Mouse (Mus musculus) forebrain, embryonic 14.5 days (tissue): ENCODE measurements at regions not wholly inside any gene's neighbourhood (a gene's known extent, or its start where the extent isn't known, plus 50 kb on each side); places are given as distances from the start of the nearest gene placed in this dataset.

Experiments used
- ATAC-seq: fragments of 200-750 bp; cut with Nextera tagmentation; 2 replicates; pipeline ENCODE4 v1.8.0; 2017; ENCODE audit warnings: mild to moderate bottlenecking, moderate library complexity
- DNase-seq: peaks from one replicate; pipeline ENCODE4 v3.0.0-alpha.2; 2015; ENCODE audit warnings: low spot score
- H3K27ac ChIP-seq: fragments of 300-500 bp; sonication (generic); 2 replicates; pipeline ENCODE4 v1.5.1; 2014; ENCODE audit warnings: low read depth, mild to moderate bottlenecking, control low read depth, low read length, moderate library complexity
- H3K27me3 ChIP-seq: fragments of 300-500 bp; sonication (generic); replicated peaks from 2 replicates; pipeline ENCODE4 v1.6.1; 2014; ENCODE audit warnings: low read length, control low read depth, mixed read lengths; ENCODE audit not compliant: control insufficient read depth, insufficient read depth
- H3K36me3 ChIP-seq: fragments of 300-500 bp; sonication (generic); 2 replicates; pipeline ENCODE4 v1.6.1; 2014; ENCODE audit warnings: low read length, control low read depth; ENCODE audit not compliant: control insufficient read depth, insufficient read depth
- H3K4me1 ChIP-seq: fragments of 300-500 bp; sonication (generic); 2 replicates; pipeline ENCODE4 v1.6.1; 2014; ENCODE audit warnings: antibody characterized with exemption, low read length, control low read depth; ENCODE audit not compliant: control insufficient read depth, insufficient read depth
- H3K4me2 ChIP-seq: fragments of 300-500 bp; sonication (generic); 2 replicates; pipeline ENCODE4 v1.6.1; 2014; ENCODE audit warnings: mild to moderate bottlenecking, control low read depth, low read length
- H3K4me3 ChIP-seq: fragments of 300-500 bp; sonication (generic); 2 replicates; pipeline ENCODE4 v1.5.1; 2014; ENCODE audit warnings: low read depth, low read length, control low read depth
- H3K9ac ChIP-seq: fragments of 300-500 bp; sonication (generic); 2 replicates; pipeline ENCODE4 v1.6.1; 2014; ENCODE audit warnings: mild to moderate bottlenecking, low read length, control low read depth, moderate library complexity
- H3K9me3 ChIP-seq: fragments of 300-500 bp; sonication (generic); replicated peaks from 2 replicates; pipeline ENCODE4 v1.6.1; 2016; ENCODE audit warnings: low read length, control low read depth, mixed read lengths; ENCODE audit not compliant: control insufficient read depth
- WGBS: fragments of 180-500 bp; shearing (Covaris S2); extraction: QIAGEN DNeasy Blood & Tissue Kit; methylation state at CpG from one replicate; pipeline ENCODE4 v1.1.7; 2014; 5-methylcytosine and 5-hydroxymethylcytosine counted together

DNA sequence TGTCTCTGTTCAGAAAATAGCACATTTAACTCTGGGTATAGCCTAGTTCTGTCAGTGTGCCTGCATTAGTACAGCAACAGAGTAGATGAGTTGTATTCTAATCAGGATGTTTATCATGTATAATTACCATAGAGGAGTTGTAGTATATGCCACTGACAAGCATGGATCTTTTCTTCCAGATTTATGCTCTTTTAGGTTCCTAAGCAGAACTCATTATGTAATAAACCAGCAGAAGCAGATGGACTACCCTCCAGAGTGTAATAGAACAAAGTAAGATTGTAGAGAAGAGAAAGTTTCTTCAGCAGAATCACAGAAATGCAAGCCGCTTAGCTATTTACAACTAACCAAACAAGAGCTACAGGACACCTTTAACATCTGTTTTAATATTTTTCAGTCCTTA lies 517.2 kb upstream of the Epha5 start:
- 94% methylated on average over 1 of the region's 1 CpGs for WGBS
- DNase-seq: no peak
- H3K4me3 ChIP-seq: no peak overlapping the region

GRCm38 (mm10) chr5:84917631-84918292 lies 500.6 kb upstream of the Epha5 start:
- Histone ChIP-seq H3K36me3 (no peaks in the 10 kb centered on the region), H3K27ac (no peak overlapping the region), H3K9me3 (no peaks in the 10 kb centered on the region), H3K4me1 (no peaks in the 10 kb centered on the region), H3K27me3 (no peaks in the 10 kb centered on the region), H3K9ac (no peak overlapping the region), H3K4me2 (no peak overlapping the region), H3K4me3 (no peak overlapping the region)
- no peak for ATAC-seq
- no peak for DNase-seq
- WGBS: 95% methylated on average over 1 of the region's 1 CpGs

More for the DNA sequence above, 517.2 kb upstream of the Epha5 start:
- Histone ChIP-seq H3K27me3 (no peaks in the 10 kb centered on the region), H3K9ac (no peak overlapping the region), H3K36me3 (no peaks in the 10 kb centered on the region), H3K9me3 (no peaks in the 10 kb centered on the region), H3K4me1 (no peaks in the 10 kb centered on the region), H3K27ac (no peak overlapping the region), H3K4me2 (no peak overlapping the region)
- ATAC-seq: no peak

- Histone ChIP-seq H3K4me1 (no peaks in the 10 kb centered on the region), H3K4me2 (no peak overlapping the region), H3K9ac (no peak overlapping the region), H3K27me3 (no peaks in the 10 kb centered on the region), H3K27ac (no peak overlapping the region), H3K9me3 (no peaks in the 10 kb centered on the region), H3K4me3 (no peak overlapping the region), H3K36me3 (no peaks in the 10 kb centered on the region)
- DNase-seq (no peak), ATAC-seq (no peak)
- 32% methylated on average over 4 of the region's 4 CpGs for WGBS
These were observed 484.5 kb upstream of the Epha5 start for GRCm38 (mm10) chr5:84901669-84902068.

GRCm38 (mm10) chr5:84897535-84897934 lies 480.4 kb upstream of the Epha5 start:
- WGBS: 71% methylated on average over 1 of the region's 1 CpGs
- no peaks in the 10 kb centered on the region for H3K36me3 ChIP-seq
- H3K9me3 ChIP-seq: no peaks in the 10 kb centered on the region
- no peaks in the 10 kb centered on the region for H3K4me1 ChIP-seq
- H3K9ac ChIP-seq: no peak overlapping the region
- DNase-seq (peak; percentile 58), ATAC-seq (peak; percentile 66)
- H3K27ac ChIP-seq: no peak overlapping the region
- no peaks in the 10 kb centered on the region for H3K27me3 ChIP-seq
- H3K4me2 ChIP-seq: no peak overlapping the region
- no peak overlapping the region for H3K4me3 ChIP-seq

GRCm38 (mm10) chr5:84853622-84854021 lies 436.4 kb upstream of the Epha5 start:
- Histone ChIP-seq H3K36me3 (no peaks in the 10 kb centered on the region), H3K4me2 (no peak overlapping the region), H3K4me1 (no peaks in the 10 kb centered on the region; the same call in 1 of the 2 replicates), H3K4me3 (no peak overlapping the region), H3K27me3 (no peaks in the 10 kb centered on the region), H3K9ac (no peak overlapping the region), H3K9me3 (no peaks in the 10 kb centered on the region), H3K27ac (no peak overlapping the region)
- ATAC-seq (peak; percentile 45; the same call in 1 of the 2 replicates), DNase-seq (peak; percentile 68)
- 62% methylated on average over 1 of the region's 1 CpGs for WGBS

GRCm38 (mm10) chr5:84849175-84849574 lies 432.0 kb upstream of the Epha5 start:
- peak; percentile 38 for ATAC-seq
- H3K27me3 ChIP-seq: no peaks in the 10 kb centered on the region
- H3K4me3 ChIP-seq: no peak overlapping the region
- H3K27ac ChIP-seq: peak overlapping the region; percentile 75
- H3K4me2 ChIP-seq: no peak overlapping the region
- H3K4me1 ChIP-seq: no peaks in the 10 kb centered on the region; the same call in 1 of the 2 replicates
- H3K9me3 ChIP-seq: no peaks in the 10 kb centered on the region
- H3K9ac ChIP-seq: no peak overlapping the region
- no peaks in the 10 kb centered on the region for H3K36me3 ChIP-seq
- DNase-seq: no peak

DNA sequence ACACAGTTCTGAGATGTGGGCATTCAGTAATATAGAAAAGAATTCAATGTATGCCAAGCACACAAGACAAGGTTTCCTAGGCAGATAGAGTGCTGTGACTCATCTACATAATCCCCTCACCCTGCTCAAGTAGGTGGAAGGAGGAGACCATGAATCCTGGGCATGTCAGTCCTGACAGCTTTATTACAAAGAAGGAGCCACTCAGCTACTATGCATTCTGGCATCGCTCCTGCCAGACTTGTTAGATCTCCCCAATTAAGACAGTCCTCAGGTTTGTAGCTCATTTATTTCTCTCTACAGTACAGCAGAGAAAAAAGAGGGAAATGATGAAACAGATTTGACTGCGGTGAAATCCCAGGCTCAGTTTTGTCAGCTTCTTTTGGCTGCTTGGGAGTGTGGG lies 431.6 kb upstream of the Epha5 start:
- Histone ChIP-seq H3K4me1 (no peaks in the 10 kb centered on the region; the same call in 1 of the 2 replicates), H3K9ac (no peak overlapping the region), H3K27ac (peak overlapping the region; percentile 75; the same call in 1 of the 2 replicates), H3K27me3 (no peaks in the 10 kb centered on the region), H3K36me3 (no peaks in the 10 kb centered on the region), H3K4me3 (no peak overlapping the region), H3K9me3 (no peaks in the 10 kb centered on the region), H3K4me2 (no peak overlapping the region)
- peak; percentile 94 for DNase-seq
- 8% methylated on average over 2 of the region's 2 CpGs for WGBS
- peak; percentile 97 for ATAC-seq

GRCm38 (mm10) chr5:84811460-84811859 lies 394.3 kb upstream of the Epha5 start:
- Histone ChIP-seq H3K4me1 (peaks cover 5% of the 10 kb centered on the region), H3K36me3 (no peaks in the 10 kb centered on the region), H3K4me2 (no peak overlapping the region), H3K9ac (no peak overlapping the region), H3K4me3 (no peak overlapping the region), H3K9me3 (no peaks in the 10 kb centered on the region), H3K27me3 (no peaks in the 10 kb centered on the region), H3K27ac (no peak overlapping the region)
- WGBS: 3% methylated on average over 2 of the region's 2 CpGs
- peak; percentile 70 for DNase-seq
- peak; percentile 94 for ATAC-seq

GRCm38 (mm10) chr5:84810844-84811243 lies 393.7 kb upstream of the Epha5 start:
- Histone ChIP-seq H3K4me1 (peaks cover 5% of the 10 kb centered on the region), H3K36me3 (no peaks in the 10 kb centered on the region), H3K27ac (no peak overlapping the region), H3K9me3 (no peaks in the 10 kb centered on the region), H3K9ac (no peak overlapping the region), H3K4me2 (no peak overlapping the region), H3K4me3 (no peak overlapping the region), H3K27me3 (no peaks in the 10 kb centered on the region)
- ATAC-seq (peak; percentile 43), DNase-seq (peak; percentile 47)
- 12% methylated on average over 3 of the region's 3 CpGs for WGBS
